Mouse (Mus musculus): ENCODE data around the gene Zcchc7. TPM values are rescaled to one million over a fixed set of nuclear protein-coding genes. Genes with fewer than 3 reads are reported as not detected.

The Zcchc7 gene
- total RNA-seq, 2 experiments from 2014 or later: 54.4 to 54.5 TPM

- peak; percentile 58 to 63 for DNase-seq (ENCODE audit: low spot score in 2 of 2)
- intact Hi-C loops (cut with DNase I): no loop called here
These were observed 225.8 kb downstream of the Zcchc7 start, which contains the start of gene Grhpr for GRCm38 (mm10) chr4:44981280-44981973. Grhpr (plus strand) TSS chr4:44981395.

Small RNAs within 50 kb of the gene (microRNA-seq; reads per million reads assigned to microRNA genes)
- gene Gm22639: 0 reads per million in 2 experiments

Other genes with a start within 250 kb of the Zcchc7 start
- under 1 TPM; 0.15 to 0.92 TPM for gene Pax5, start 45.4 kb upstream of the Zcchc7 start, total RNA-seq (2021)
- gene Grhpr, start 225.5 kb downstream of the Zcchc7 start, total RNA-seq (2021): 10 to 100 TPM; 13.7 to 17.2 TPM

Data from left cerebral cortex, postnatal 14 days (tissue).